Mouse (Mus musculus) heart, postnatal 0 days (tissue): ENCODE data around the gene Lmbr1l.

ENCODE experiments used
- CTCF ChIP-seq: IDR thresholded peaks from 2 replicates; pipeline ENCODE4 v1.5.1; 2016; ENCODE audit warnings: antibody characterized with exemption, control low read depth, low read depth
- EP300 ChIP-seq: IDR thresholded peaks from 2 replicates; pipeline ENCODE4 v1.6.1; 2016; ENCODE audit warnings: antibody characterized with exemption, low read depth

GRCm38 (mm10) chr15:98865771-98866170 lies 52.3 kb downstream of the Lmbr1l start:
- TF ChIP-seq EP300, result no peak
- TF ChIP-seq CTCF, result no peak
